Mouse (Mus musculus): ENCODE results near the gene Rexo2.
"Not testable (repeated sequence)": the region's sequence is repeated elsewhere in the genome, so short reads cannot be mapped to it uniquely, and the experiment has no call there.

Rexo2 gene

DNA sequence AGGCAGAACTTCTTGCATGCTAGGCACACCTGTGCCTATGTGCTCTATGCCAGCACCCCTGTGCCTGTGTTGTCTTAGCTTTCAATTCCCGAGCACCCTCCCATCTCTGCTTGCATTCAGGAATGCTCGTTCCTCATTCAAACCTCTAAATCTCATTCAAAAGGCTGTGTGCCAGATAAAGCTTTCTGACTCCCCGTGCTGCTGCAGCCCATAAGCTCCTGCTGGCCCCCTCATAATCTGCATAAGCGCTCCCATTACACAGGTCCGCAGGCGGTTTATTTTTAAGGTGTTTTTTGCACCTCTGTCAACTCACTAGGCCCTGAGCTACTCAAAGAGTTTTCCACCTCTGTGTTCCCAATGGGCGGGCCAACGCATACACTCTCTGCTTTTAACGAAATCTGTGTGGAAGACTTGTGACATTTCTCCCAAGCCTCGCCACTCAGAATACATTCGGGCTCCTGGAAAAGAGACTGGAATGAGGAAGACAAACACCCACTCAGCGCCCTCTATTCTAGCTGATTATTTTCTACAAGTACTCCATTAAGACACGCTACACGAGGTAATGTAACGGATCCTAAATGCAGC is 7.9 kb downstream of the Rexo2 start:
- DNase-seq, result no peak

DNA sequence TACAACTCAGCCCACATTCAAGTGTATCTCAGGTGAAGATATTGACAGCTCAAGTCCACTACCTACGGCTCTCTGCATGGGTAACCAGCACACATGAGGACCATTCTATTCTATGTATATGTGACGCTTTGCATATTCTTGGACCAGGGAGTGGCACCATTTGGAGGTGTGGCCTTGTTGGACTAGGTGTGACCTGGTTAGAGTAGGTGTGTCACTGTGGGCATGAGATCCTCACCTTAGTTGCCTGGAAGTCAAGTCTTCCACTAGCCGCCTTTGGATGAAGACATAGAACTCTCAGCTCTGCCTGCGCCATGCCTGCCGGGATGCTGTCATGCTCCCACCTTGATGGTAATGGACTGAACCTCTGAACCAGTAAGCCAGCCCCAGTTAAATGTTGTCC is 13.0 kb downstream of the Rexo2 start:
- not testable (repeated sequence) for DNase-seq

DNA sequence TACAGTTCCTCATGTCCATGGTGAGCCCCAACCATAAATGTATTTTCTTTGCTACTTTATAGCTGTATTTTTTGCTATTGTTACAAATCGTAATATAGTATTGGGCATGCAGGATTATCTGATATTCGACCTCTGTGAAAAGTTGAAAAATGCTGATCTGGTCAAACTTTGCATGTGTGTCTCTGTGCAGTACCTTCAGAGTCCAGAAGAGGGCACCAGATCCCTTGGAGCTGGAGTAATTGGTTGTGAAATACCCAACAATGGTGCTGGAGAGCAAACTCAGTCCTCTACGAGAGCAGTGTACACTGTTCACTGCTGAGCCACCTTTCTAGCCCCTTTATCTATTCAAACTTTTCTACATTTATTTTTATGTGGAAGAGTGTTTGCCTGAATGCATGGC is 13.6 kb downstream of the Rexo2 start:
- no peak for DNase-seq

DNA sequence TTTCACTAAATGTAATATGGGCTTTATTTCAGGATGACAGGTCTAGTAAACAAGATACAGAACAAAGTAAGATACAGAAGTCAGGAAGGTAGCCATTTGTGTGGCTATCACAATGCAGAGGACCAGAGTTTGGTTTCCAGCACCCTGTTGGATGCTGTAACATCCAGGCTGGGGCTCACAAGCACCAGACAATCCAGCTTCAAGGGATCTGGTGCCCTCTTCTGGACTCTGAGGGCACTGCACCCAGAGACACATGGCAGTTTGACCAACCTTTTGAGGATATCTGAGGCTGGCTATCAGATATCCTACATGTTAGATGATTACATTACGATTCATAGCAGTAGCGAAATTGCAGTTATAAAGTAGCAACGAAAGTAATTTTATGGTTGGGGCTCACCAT is 14.8 kb downstream of the Rexo2 start:
- DNase-seq, result no peak

DNA sequence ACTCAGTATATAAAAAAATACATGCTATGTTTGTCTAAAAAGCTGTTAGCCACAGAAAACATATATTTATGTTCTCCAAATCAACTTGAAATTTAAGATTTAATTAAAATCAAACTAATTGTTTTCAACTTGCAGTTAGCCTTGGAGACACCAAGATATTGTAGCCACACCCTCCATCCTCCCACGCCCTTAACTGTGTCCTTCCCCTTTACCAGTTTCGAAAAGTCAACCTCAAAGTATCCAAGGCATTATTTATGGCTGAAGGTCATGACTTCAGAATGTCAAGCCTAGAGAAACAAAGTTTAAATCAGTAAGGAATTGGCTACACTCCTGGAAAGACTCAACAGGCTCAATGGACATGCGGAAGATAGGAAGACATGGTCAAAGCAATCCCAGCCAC is 18.9 kb downstream of the Rexo2 start:
- DNase-seq, result no peak

DNA sequence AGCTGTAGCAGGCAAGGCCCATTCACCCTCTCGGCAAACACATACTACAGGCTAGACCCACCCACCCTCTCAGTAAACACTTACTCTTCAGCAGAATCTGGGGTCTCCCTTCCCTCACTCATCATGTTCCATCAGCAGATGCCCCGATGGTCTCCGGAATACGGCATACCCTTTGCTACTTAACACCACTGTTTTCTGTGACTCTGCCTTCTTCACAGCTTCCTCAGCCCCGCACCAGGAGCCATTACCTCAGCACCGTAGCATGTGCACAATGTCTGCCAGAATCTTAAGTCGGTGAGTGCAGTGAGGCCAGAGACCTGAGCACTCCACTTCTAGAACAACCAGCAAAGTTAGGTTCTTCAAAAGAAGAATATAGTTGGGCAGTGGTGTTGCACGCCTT is 19.7 kb downstream of the Rexo2 start:
- DNase-seq, result no peak

DNA sequence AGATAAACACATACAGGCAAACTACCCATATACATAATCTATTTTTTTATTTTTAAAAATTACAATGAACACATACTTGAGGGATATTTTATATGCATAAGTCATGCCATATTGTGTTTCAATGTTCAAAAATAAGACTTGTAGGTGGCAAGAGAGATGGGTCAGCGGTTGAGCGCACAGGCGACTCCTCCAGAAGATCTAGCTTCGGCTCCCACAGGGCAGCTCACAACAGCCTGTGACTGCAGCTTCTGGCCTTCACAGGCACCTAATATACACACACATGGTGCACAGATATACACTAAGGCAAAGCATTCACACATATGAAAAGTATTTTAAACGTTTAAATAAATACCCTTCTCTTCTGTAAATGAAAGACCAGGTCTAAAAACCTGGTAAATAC is 21.0 kb downstream of the Rexo2 start:
- DNase-seq, result no peak

DNA sequence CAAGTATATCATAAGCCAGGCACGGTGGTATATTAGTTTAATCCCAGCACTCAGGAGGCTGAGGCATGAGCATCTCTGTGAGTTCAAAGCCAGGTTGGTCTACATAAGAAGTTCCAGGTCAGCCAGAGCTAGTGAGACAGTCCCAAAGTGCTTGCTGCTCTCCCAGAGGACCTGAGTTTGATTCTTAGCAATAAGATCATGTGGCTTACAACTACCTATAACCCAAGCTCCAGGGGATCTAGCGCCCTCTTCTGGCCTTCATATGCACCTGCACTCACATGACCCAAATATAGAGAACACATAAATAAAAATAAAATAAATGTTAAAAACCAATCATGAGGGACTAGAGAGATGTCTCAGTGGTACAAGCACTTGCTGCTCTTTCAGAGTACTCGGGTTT is 21.5 kb downstream of the Rexo2 start:
- DNase-seq, result no peak

DNA sequence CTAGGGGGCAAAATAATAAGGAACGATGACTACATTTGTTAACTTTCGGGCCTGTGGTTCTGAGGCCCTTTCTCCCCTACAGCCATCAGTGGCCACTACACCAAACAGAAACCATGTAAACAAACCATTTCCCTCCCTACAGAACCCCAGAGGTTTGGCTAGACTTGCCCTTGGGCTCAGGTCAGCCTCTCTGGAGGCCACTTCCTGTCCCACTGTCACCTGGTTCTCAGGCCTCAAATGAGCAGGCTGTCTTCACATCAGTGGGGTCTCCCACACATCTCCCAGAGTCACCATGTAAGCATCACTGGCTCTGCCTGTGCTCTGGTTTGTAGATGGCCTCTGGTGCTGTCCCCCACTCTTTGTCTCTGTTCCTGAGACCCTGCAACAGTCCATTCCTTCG is 24.5 kb downstream of the Rexo2 start:
- no peak for DNase-seq

DNA sequence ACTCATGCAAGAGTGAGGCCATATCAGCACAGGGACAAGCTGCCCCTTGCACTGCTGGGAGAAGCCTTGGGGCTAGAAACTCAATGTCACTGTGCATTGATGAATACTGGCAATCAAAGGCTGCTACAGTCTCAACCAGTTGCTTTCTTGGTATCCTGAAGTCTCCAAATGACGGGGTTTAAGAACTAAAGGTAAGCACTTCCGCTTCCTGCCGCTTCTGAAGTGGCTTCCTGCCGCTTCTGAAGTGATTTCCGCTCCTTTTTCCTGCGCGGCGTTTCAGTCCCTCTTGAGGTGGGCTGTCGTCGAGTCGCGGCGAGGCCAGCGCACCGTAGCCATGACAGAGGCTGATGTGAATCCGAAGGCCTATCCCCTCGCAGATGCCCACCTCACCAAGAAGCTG is 30.4 kb downstream of the Rexo2 start:
- DNase-seq, result no peak

DNA sequence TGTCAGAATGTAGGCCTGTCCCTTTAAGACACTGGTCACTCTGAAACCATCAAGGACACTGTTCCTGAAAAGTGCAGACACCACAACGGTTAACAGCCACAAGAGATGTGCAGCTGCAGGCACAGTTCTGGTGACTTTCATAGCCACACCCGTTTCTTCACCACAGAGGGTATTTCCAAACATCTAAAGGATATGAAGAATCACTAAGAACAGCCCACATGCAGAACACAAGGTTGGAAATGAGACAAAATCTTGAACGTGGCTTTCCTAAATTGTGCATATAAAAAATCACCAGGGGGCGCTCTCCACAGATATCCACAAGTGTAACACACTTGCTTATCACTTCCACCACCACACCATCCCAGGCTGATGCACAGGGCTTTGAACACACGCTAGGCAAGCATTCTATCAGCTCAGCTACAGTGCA is 32.6 kb downstream of the Rexo2 start:
- DNase-seq, result no peak

DNA sequence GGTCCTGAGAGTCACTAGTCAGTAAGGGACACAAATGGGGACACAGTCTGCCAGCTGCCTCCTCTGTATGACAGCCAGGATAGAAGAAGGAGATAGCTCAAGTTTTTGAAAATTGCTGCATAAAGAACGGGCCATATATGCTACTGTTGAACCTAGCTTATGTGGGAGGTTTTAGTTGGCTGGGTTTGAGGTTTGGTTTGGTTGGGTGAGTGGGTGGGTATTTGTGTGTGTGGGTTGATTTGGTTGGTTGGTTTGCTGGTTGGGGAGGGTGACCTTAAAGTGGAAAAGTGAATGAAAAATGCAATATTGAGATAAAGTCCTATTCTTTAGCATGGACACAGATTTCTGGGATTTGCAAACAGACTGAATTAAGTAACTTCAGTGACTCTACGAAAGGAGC is 35.6 kb downstream of the Rexo2 start:
- no peak for DNase-seq

DNA sequence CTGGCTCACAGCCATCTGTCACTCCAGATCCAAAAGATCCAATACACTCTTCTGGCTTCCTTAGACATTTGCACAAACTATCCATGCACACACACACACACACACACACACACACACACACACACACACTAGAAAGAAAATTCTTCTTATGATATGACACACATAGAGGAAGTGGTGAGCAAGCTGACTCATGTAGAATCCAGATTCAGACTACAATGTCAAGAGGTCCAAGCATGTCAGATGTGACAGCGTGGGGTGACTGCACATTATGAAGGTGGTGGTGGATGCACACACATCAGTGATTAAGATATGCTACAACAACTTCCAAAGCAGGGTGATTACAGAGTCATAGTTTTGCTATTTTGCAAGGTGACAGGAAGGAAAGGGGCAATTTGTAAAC is 36.5 kb downstream of the Rexo2 start:
- DNase-seq, result no peak

DNA sequence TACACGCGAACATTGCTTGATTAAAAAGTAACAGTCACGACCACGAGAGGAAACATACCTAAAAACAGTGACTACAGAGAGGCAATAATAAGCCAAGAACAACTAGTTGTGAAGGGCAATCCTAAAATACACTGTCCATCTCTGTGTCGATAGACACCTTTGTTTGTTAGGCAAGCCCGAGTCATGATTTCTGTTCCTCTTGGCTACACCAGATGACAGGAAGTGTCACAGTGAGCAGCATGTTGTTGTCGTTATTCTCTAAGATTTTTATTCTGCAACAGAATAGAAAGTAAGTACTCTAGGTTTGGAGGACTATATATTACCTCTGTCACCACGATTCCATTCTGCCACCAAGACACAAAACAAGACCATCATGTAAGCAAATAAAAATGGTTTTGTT is 48.0 kb downstream of the Rexo2 start:
- DNase-seq, result no peak

DNA sequence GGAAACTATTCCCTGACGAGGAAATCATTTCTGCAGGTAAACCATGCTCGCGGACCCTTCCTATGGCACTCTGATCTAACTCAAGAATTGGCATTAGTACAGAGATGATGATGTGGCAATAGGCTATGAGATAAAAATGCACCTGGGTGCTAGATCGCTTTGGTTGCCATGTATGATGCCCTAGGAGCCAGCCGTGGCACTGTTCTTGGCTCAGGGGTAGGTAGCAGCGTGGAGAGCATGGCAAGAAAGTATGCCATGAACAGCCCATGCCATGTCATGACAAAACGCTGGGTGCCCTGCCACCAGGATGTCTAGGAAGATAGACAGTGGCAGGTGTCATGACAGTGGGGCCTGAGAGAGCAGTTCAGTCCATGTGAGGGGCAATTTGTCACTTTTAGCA is 53.2 kb downstream of the Rexo2 start:
- DNase-seq, result no peak

DNA sequence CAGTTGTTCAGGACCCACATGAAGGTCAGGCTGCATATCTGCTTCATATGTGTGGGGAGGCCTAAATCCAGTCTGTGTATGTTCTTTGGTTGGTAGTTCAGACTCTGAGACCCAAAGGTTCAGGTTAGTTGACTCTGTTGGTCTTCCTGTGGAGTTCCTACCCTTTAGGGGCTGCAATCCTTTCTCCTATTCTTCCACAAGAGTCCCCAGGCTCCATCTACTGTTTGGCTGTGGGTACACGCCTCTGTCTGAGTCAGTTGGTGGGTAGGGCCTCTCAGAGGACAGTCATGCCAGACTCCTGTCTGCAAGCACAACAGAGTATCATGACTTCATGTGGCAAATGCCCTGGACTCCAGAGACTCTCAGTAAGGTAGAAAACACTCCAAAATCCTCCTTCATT is 57.2 kb downstream of the Rexo2 start:
- DNase-seq, result no peak

DNA sequence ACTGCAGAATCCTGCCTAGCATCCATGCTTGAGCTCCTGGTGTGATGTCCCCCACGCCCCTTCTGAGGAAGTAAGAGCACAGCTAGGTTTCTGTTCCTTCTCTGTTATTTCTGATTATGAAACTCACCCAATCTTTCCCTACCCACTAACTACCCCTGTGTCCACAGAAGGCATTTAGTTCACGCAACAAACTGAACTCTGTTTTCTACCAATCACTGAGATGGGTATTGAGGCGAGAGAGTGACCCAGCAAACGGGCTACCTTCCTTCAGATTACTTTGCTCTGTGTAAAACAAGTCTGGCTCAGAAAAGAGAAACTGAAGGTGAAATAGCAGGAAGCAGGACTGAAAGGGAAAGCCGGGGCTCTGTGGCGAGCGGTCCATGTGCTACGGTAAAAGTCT is 58.0 kb downstream of the Rexo2 start:
- DNase-seq, result no peak

DNA sequence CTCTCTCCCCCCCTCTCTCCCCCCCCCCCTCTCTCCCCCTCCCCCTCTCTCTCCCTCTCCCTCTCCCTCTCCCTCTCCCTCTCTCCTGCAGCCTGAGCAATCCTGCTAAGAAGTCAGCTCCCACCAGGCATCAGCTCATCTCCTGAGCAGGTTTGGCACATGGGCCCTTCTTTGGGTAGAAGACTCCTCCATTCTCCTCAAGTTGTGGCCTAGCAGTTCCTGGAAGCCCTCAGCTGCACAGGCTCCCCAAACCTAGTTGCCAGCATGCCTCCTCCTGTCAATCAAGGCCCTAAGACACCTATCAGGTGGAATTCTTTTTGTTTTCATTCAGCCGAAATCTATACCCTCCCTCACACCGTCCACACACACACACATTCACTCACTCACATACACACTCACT is 58.9 kb downstream of the Rexo2 start:
- no peak for DNase-seq

DNA sequence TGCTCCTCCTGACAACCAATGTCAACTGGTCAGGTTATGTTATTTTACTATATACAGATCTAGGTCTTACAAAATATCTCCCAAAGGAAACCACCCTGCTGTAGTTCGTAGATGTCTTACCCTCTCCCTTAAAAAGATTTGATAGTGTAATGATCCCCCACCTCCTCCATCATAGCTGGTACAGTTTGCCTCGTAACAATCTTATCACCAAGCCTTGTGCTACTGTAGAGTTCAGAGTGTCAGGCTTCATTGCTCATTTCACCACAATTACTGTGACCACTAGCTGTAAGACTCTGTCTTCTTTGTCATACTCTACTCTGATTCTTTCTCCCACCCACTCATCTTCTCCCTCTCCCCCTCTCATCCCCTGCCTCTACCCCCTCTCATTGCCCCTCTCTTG is 59.4 kb downstream of the Rexo2 start:
- DNase-seq, result no peak

DNA sequence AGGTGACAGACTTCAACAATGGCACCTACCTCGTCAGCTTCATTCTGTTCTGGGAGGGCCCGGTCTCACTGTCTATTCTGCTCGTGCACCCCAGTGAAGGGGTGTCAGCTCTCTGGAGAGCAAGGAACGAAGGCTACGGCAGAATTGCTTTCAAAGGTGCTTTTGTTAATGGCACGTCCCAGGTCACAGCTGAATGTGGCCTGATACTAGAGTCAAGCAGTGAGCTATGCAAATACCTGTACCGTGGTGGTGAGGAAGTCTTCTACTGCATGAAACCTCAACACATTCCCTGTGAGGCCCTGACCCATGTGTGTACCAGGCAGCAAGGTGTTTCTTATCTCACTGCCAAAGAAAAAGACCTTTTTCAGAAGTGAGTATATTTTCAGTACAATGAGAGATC is 60.0 kb downstream of the Rexo2 start:
- no peak for DNase-seq

DNA sequence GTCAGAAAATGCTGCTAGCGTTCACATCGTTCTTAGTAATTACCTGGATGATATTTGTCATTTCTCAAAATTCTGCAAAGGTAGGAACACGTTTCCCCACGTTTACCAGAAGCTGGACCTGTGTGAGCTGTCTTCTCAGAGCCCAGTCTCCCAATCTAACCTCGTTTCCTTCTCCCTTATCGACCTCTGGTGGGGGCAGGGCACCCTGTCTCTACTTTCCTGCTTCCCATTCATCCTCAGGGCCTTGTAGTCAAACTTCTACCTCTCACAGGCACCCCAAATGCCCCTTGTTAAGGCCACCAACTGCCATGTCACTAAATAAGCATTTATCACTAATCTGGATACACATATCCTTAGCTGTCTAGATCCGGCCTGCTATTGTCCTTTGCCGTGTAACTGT is 61.6 kb downstream of the Rexo2 start:
- DNase-seq, result no peak
